Mouse (Mus musculus): ENCODE measurements around the gene Cdh4.

Cdh4 gene

DNA sequence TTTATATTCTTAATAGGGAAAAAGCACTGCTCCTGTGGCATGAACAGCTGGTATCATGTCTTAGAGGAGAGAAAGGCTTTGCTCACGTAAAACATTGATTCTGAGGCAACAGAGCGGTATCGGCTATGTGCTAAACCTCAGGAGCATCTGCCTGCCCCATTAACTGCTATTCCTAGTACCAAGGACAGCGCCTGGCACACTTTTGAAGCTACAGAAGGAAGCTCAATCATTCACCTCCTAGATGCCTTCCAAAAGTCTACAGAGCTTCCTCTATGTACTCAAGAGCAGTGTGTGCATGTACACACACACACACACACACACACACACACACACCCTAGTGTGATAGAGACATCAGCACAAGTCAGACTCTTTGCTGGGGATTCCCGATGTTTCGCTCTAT lies 34.4 kb downstream of the Cdh4 start:
- no peak for DNase-seq

- no peak for DNase-seq
These were observed 38.6 kb downstream of the Cdh4 start for GRCm38 (mm10) chr2:179480800-179481200.

- DNase-seq: no peak
These were observed 39.1 kb downstream of the Cdh4 start for GRCm38 (mm10) chr2:179481363-179481762.

- DNase-seq: no peak
These were observed 46.4 kb downstream of the Cdh4 start for GRCm38 (mm10) chr2:179488526-179489139.

DNA sequence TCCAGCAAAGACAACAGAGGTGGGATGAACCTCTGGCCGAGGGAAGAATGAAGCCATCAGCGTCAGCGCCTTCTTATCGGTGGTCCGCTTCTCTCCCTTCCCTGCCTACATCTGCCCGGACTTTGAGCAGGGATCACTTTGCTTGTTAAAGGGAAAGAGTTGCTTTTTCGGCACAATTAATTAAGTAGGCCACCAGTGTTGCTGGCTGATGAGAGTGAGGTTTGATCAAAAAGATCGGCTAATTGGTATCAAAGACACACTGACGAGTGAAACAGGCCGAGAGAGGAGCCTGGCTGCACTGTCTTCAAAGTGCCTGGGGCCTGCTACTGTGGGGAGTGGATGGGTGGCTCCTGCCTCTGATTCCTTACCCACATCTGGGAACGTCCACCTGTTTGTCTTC lies 49.7 kb downstream of the Cdh4 start:
- no peak for DNase-seq

DNA sequence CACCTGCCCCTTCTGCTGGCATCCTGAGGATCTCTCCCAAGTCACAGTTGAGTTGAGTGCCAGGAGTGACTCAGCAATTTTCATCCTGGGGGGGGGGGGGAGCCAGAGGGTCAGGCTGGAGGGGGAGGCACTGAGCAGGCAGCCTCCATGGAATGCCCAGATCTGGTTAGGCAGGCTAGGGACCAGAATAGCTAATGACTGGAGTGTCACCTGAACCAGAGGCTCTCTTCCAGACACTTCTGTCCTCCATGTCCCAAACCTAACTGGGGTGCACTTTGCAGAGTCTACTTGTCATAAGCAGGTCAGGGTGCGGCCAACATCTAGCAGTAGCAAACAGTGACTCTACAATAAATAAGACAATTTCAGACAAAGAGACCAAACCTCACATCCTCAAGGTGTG lies 52.0 kb downstream of the Cdh4 start:
- no peak for DNase-seq

DNA sequence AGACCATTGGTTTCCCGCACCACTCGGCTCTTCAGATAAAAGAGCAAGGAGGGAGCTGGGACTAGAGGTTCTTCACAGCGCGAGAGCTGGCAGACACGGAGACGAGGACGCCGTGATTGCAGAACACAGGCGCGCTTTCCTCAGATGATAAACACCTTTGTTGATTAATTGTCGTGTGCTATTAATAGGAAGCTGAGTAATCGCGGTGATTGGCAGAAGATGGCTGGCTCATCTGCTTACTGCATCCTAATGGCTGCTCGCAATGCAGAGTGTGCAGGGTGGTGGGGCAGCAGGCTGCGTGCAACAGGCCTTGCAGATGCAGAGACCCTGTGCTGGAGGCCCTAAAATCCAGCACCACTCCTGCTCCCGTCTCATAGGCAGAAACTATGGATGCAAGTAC lies 68.2 kb downstream of the Cdh4 start:
- DNase-seq: no peak

DNA sequence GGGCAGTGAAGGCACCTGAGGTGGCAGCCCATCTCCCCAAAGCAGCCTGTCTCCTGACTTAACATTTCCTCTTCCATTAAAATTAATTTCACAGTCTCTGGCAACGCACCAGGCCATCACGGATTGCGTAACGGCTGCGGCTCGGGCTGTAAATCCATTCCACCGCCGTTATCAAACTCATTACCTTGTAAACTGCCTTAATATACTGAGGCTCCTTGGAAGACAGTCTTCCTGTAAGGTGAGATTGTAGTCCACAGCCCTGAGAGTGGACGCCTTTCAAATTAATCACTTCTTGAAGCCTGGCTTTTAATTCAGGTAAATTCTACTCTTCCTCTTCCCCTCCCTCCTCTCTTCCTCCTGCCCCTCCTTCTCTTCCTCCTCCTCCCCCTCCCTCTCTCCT lies 74.3 kb downstream of the Cdh4 start:
- DNase-seq: no peak

DNA sequence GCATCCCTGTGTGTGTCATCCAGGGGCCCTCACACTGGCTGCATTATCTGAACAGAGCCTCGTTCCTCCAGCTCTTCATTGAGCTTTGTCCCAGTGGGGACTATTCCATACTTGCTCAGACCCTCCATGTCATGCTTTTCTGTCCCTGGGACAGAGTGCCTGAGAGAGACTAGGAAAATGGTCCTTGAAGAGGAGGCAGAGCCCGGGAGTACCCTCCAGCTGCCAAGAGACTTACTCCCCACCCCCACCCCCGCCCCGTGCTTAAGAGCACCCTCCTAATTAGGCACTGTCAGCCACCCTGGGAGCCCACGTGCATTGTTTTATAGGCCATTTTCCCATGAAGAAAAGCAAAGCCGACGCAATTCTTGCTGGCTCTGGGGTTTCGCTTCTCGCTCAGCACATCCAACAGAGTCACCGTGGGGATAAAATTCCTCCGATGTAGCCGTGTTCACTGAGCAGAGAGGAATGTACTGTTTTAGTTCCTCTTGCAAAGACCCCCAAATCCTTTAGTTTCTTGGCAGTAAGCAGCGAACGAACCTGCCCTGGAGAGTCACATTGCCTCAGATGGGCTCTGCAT lies 76.3 kb downstream of the Cdh4 start:
- no peak for DNase-seq

GRCm38 (mm10) chr2:179519161-179519560 lies 76.9 kb downstream of the Cdh4 start:
- DNase-seq: no peak

- no peak for DNase-seq
These were observed 77.7 kb downstream of the Cdh4 start for GRCm38 (mm10) chr2:179519931-179520330.

DNA sequence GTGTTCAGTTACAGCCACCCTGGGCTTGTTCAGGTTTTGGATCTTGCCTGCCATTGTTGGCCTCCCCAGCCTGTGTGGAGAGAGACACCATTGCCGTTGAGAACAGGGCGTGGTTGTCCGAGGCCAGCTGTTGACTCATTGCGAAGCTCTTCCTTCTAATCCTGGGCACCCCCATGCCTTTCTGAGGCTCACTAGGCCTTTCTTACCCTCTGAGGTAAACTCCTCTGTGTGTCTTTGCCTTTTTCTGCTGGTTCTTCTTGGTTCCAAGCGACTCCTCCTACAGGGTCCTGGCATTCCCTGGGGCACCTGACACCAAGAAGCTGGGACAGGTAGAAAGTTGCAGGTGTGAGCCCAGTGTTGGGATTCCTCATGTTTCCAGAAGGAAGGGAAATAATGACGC lies 78.7 kb downstream of the Cdh4 start:
- no peak for DNase-seq

DNA sequence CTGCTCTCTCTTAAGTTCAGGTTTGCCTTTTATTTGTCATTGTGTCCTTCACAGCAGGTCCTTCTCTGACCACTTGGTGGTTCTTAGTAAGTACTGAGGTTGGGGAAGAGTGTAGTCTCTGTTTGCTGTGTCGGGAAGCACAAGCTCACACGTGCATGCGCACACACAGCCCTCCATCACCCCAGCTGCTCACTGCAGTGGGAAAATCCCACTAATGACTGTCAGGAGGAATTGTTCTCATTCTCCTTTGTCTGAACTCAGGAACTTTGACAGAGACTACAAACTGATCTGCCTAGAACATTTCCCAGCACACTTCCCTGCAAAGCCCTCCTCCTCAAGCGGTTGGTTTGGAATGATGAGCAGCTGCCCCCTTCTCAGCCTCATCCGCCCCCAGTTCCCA lies 79.2 kb downstream of the Cdh4 start:
- no peak for DNase-seq

- DNase-seq: no peak
These were observed 79.9 kb downstream of the Cdh4 start for GRCm38 (mm10) chr2:179522141-179522540.

- no peak for DNase-seq
These were observed 84.7 kb downstream of the Cdh4 start for GRCm38 (mm10) chr2:179526976-179527375.

DNA sequence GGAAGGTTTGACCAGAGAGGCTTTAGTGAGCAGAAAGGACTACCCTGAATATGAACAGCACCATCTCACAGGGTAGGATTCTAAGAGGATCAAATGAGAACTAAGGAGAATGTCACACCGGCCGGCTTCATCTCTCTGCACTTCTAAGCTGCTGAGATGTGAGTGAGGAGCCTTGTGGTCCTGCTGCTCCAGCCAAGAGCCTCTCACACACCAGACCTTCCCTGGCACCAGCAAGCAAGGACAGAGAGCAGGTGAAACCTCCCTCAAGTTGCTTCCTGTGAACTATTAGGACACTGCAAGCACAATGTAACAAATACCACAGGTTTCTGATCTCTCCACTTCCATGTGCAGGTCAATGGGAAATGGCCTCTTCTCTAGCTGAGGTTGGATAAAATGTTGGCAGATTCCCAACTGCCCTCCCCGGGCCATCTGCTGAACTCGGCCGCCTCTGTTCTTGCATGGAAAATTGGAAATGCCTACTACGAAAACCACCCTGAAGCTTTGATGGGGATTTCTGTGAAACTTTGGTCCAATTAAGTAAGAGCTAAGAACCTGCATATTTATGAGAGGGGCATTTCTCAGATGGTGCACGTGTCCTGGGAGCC lies 88.3 kb downstream of the Cdh4 start:
- no peak for DNase-seq

DNA sequence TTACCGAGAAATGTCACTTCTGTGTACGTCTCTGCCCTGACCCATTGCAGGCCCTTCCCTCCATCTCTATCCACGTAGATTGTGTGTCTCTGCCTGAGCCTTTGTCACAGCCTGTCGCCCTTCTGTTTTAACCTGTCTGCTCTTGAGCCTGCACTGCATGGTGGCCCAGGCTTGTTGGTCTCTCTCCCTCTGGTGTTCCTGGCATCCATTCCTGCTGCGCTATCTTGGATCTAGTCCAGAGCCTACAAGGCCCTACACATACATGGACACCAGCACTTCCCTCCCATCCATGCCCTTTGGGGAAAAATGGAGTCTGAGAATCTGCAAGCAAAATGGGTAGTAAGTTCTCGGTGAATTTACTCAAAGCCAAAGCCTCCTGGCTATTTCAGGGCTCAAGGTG lies 91.0 kb downstream of the Cdh4 start:
- DNase-seq: no peak

GRCm38 (mm10) chr2:179533881-179534280 lies 91.7 kb downstream of the Cdh4 start:
- no peak for DNase-seq

- DNase-seq: no peak
These were observed 93.0 kb downstream of the Cdh4 start for GRCm38 (mm10) chr2:179535204-179535603.

DNA sequence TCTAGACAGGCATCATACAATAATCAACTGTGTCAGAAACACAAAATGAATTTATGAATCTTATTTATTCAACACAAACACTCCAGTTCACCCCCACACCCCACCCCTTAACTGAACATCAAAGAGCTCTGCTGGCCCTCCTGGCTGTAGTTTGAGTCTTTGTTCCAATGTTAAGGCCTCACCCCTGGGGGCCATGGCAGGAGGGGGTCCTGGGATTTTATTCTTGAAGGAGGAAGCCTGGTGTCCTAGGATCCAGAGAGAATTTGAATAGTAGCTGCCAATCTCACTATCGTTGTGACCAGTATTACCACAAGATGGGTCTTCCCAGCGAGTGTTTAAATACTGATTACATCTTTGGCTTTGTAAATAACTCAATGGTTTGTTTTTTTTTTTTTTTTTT lies 94.5 kb downstream of the Cdh4 start:
- no peak for DNase-seq

GRCm38 (mm10) chr2:179537390-179537789 lies 95.2 kb downstream of the Cdh4 start:
- no peak for DNase-seq

DNA sequence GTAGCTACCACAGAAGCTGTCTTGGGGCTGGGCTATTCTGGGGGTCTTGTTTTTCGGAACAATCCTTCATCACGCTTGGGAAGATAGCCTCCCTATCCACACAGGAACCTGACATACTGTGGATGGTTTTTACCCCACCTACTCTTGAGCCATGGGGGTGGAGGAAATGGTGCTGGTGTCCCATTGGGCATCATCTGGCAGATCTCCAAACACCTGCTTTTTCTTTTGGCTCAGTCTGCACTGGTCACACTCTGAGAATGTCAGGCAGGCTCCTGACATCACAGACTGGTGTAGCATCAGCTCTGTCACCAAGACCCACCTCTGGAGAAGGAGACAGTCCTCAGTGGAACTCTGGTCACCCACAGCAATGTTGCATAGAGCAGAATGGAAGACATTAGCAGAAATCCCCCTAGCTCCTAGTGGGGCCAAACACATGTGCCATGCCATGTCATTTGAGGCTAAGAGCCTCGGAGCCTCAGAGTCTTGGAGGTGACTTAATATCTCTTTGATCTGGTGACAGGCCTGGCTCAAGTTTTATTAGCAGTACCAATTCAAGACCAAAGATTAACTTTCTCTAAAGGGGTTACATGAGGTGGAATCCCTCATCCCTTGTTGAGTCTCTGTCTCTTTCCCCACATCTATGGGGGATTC lies 95.7 kb downstream of the Cdh4 start:
- no peak for DNase-seq

GRCm38 (mm10) chr2:179538535-179538934 lies 96.3 kb downstream of the Cdh4 start:
- DNase-seq: no peak

DNA sequence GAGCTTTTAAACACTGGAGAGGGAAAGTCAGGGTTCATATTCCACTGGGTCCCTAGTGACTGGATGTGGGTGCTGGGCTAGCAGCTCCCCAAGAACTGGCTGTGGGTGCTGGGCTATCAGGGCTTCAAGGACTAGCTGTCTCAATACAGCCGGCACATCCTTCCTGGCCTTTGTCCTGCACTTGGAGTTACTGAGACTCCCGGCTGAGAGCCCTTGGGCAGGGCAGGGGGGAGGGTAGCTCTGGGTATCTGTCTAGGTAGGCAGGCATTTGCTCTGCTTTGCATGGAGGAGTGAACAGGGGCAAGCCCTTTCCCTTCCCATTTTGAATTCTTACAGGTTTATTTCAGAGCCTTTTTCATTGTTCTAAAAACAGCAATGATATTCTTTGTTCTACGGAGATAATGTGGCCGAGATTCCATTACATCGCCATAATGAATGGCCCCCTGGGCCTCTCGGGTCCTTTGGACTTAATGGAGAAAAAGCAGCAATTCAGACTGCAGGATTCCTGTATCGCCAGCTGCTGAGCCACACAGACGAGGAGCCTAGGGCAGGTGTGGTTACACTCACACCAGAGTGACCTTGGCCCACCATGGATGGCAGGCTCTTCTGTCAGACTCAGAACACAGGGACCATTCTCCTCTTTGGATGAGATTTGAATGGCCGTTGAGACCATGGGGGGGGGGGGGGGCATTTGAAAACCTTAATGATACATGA lies 97.5 kb downstream of the Cdh4 start:
- no peak for DNase-seq

Measured in thymus, postnatal 36 days (tissue).